In genomic region chr17:63644390-63644789, GRCm38 (mm10) we compare ENCODE assay signal across 12 mouse cellular contexts.
A peak's percentile ranks its signal among the peaks of the same experiment; 100 is the strongest.
DNase-seq lines count a peak whose midpoint lies in the region; TF ChIP-seq lines count a peak whose summit lies in the region.
"Had no signal": no experiment of that assay in that cellular context is flagged by ENCODE, and none has a peak within 500 bp of the region (broad histone marks: within the 10 kb centered on the region; RNA-seq: fewer than 3 reads in every experiment).

No protein-coding gene starts in this region.

- H3K4me1 ChIP-seq in thymus, adult 2 months (replicated peaks; ENCODE audit: control insufficient read depth, insufficient read depth, low read length): no peaks in the 10 kb centered on the region
- H3K4me1 ChIP-seq: embryonic facial prominence, embryonic 15.5 days; liver, embryonic 13.5 days had no signal

- no peak overlapping the region for H3K4me3 ChIP-seq in thymus, adult 2 months (ENCODE audit: control insufficient read depth, insufficient read depth, low read length)
- H3K4me3 ChIP-seq: embryonic facial prominence, embryonic 15.5 days; left cerebral cortex, adult 2 months; liver, embryonic 13.5 days had no signal

- H3K27ac ChIP-seq in thymus, adult 2 months (ENCODE audit: control insufficient read depth, insufficient read depth, low read length): no peak overlapping the region
- H3K27ac ChIP-seq: embryonic facial prominence, embryonic 15.5 days; left cerebral cortex, adult 2 months; liver, embryonic 13.5 days had no signal

- intact Hi-C loops in heart, postnatal 14 days (cut with DNase I): no loop called here

- H3K27me3 ChIP-seq in thymus, adult 2 months (ENCODE audit: control insufficient read depth, insufficient read depth, low read length): no peaks in the 10 kb centered on the region
- H3K27me3 ChIP-seq: embryonic facial prominence, embryonic 15.5 days; liver, embryonic 13.5 days had no signal

- 89% methylated on average over 4 of the region's 4 CpGs for whole genome bisulfite sequencing in thymus, adult 2 months

- DNase-seq in adrenal gland, postnatal 10 days: peak; percentile 24
- no peak for DNase-seq in adrenal gland, adult 2 months
- DNase-seq in kidney, postnatal 4 days: peak; percentile 63 to 71
- no peak for DNase-seq in kidney, adult 8-10 months
- peak; percentile 8 to 46 for DNase-seq in cerebellum, postnatal 36 days
- DNase-seq in heart, postnatal 14 days: peak; percentile 69 to 72
- no peak for DNase-seq in thymus, adult 2 months
- DNase-seq in natural killer cell, adult 2 months (ENCODE audit: low spot score in 2 of 2): no peak
- DNase-seq: forebrain, postnatal 0 days; liver, embryonic 13.5 days had no signal

- no peak for TF ChIP-seq POLR2A in thymus, adult 2 months (IDR thresholded peaks at IDR 0.05; ENCODE audit: control insufficient read depth, extremely low read depth, insufficient read depth, low read length, poor library complexity)

- no peak for TF ChIP-seq CTCF in thymus, adult 2 months (IDR thresholded peaks at IDR 0.05; ENCODE audit: borderline replicate concordance, control insufficient read depth, extremely low read depth, insufficient read depth, low read length, poor library complexity)

- no peaks in the 10 kb centered on the region for H3K36me3 ChIP-seq in thymus, adult 2 months (ENCODE audit: control insufficient read depth, insufficient read depth, low read length)
- H3K36me3 ChIP-seq: embryonic facial prominence, embryonic 15.5 days; liver, embryonic 13.5 days had no signal

Comparison
In these comparisons a context has a peak if more than half of its experiments do, and no peak if none do; other contexts are left out.
1. DNase-seq: peak in adrenal gland, postnatal 10 days (single experiment), kidney, postnatal 4 days (2 of 2), cerebellum, postnatal 36 days (2 of 2) and heart, postnatal 14 days (2 of 2); none in adrenal gland, adult 2 months (single experiment), kidney, adult 8-10 months (0 of 2), thymus, adult 2 months (single experiment) and natural killer cell, adult 2 months (0 of 2).